Mouse (Mus musculus) erythroblast, embryonic 14.5 days (primary cell): Measurements from ENCODE around the gene Pofut2.

Source experiments
- GATA1 ChIP-seq: IDR thresholded peaks from 2 replicates; pipeline ENCODE4 v1.6.1; 2012; ENCODE audit warnings: low read length, inconsistent platforms, mixed read lengths
- TAL1 ChIP-seq: IDR thresholded peaks from 3 replicates; pipeline ENCODE4 v1.6.1; 2012; ENCODE audit warnings: low read length, inconsistent platforms, mixed read lengths

DNA sequence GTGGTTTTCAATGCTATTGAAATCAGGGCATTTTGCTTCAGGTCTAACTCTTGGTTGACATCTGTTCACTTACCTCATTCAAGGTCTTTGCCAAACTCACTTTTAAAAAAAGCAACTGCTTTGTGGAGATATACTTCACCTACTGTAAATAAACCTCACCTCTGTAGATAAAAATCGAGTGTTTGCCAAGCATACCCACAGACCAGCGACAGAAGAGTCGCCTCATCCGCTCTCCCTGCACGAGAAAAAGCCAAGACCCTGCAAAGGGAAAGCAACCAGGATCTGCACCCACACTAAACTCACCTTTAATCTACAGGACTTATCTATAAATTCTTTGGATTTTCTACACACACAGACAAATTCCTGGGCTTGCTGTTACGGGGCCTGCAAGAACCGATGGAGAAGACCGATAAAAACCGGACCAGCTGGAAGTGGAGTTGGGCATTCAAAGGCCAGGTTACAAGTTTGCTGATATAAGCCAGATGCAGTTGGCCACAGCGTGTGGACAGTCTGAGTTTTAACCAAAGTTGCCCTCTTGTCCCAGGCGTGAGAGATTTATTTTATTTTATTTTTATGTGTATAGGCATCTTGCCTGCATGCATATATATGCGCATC is 39.5 kb upstream of the Pofut2 start:
- TF ChIP-seq TAL1: no peak
- no peak for TF ChIP-seq GATA1
